Mouse (Mus musculus) cerebellum, adult 2 months (tissue): ENCODE measurements around the gene Tpst2. TPM values are rescaled to one million over a fixed set of nuclear protein-coding genes. Genes with fewer than 3 reads are reported as not detected.
A peak's percentile ranks its signal among the peaks of the same experiment; 100 is the strongest.

Source experiments
- DNase-seq, 2 experiments: peaks; one replicate each; pipeline ENCODE4 v3.0.0; 2021
- H3K27ac ChIP-seq: fragments of 200-500 bp; 2 replicates; pipeline ENCODE4 v1.5.1; 2012; ENCODE audit warnings: low read length, control low read depth, inconsistent platforms; ENCODE audit not compliant: insufficient read depth
- H3K27me3 ChIP-seq: fragments of 200-500 bp; 2 replicates; pipeline ENCODE4 v1.6.1; 2012; ENCODE audit warnings: inconsistent platforms, mild to moderate bottlenecking, low read length, moderate library complexity; ENCODE audit not compliant: control insufficient read depth, insufficient read depth
- H3K4me1 ChIP-seq: fragments of 200-500 bp; 2 replicates; pipeline ENCODE4 v1.6.1; 2011; ENCODE audit warnings: low read length; ENCODE audit not compliant: control insufficient read depth, insufficient read depth
- H3K4me3 ChIP-seq: fragments of 200-500 bp; replicated peaks from 2 replicates; pipeline ENCODE3; 2011; ENCODE audit warnings: mild to moderate bottlenecking, low read depth, low read length, control low read depth; ENCODE audit not compliant: insufficient read depth
- CTCF ChIP-seq: fragments of 200-500 bp; IDR thresholded peaks from 2 replicates; pipeline ENCODE4 v1.5.1; 2011; ENCODE audit warnings: low read depth, mild to moderate bottlenecking, control low read depth, low read length, moderate library complexity, borderline replicate concordance; ENCODE audit not compliant: insufficient read depth
- POLR2A ChIP-seq: fragments of 200-500 bp; IDR thresholded peaks from 2 replicates; pipeline ENCODE4 v1.6.1; 2011; ENCODE audit warnings: low read length, control low read depth, borderline replicate concordance; ENCODE audit not compliant: insufficient read depth
- WGBS: fragments of 180-500 bp; shearing (Covaris S2); methylation state at CpG from one replicate; pipeline ENCODE4 v1.1.7; 2018; 5-methylcytosine and 5-hydroxymethylcytosine counted together
- polyA plus RNA-seq: library from polyadenylated mRNA; depleted of rRNA; stranded (reverse); fragments of >200 nt; gene quantifications from 2 replicates; pipeline ENCODE4 v1.2.3, GENCODE M21; 2012

Tpst2 gene
- polyA plus RNA-seq, 1 experiment, result 30.3 TPM

DNA sequence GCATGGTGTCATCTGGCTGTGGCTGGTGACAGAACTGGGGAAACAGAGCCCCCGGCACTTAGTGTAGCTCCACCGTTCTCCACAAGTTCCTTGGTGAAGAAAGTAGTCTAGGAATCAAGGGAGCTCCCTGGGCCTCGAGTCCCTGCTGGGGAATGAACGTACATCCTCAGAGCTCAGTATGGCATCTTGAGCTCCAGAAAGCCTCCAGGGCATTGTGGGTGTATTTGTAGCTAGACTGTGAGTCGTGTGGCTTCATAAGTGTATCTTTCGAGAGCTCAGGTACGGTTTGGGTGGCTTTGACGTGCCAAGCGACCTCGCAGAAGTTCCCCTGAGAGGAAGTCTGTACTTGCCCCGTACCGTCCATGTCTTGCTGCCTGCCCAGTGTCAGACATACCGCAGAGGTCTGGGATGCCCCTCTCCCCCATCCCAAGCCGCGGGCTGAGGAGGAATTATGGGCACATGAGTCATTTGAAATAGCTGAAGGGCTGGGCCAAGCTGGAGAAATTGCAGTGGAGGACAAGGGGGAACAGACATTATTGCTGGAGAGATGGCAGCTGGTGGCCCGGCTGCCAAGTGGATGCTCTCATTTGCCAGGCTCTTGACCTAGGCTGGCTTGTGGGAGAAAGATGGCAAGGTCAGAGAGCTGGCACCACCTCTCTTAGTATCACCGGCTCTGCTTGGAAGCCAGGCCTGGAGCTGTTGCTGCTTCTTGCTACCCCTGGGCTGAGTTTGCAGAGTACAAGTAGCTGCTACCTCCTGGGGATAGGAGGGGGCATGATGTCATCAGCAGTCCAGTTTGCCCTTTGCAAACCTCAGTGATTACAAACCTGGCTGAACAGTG, 2.9 kb downstream of the Tpst2 start:
- H3K27ac ChIP-seq, result peak overlapping the region; percentile 51

GRCm38 (mm10) chr5:112280151-112280550, 3.7 kb downstream of the Tpst2 start:
- no peak for TF ChIP-seq CTCF
- no peak for TF ChIP-seq POLR2A
- Histone ChIP-seq H3K4me3 (no peak overlapping the region), H3K27ac (peak overlapping the region; percentile 51), H3K4me1 (peaks cover 42% of the 10 kb centered on the region), H3K27me3 (no peaks in the 10 kb centered on the region)
- DNase-seq, result no peak
- WGBS, result 69% methylated on average over 7 of the region's 7 CpGs

More for the DNA sequence above, 2.9 kb downstream of the Tpst2 start:
- TF ChIP-seq POLR2A (no peak), CTCF (no peak)
- Histone ChIP-seq H3K27me3 (no peaks in the 10 kb centered on the region), H3K4me3 (no peak overlapping the region), H3K4me1 (peaks cover 39% of the 10 kb centered on the region)
- 54% methylated on average over 17 of the region's 17 CpGs for WGBS
- peak; percentile 50 to 54 for DNase-seq

GRCm38 (mm10) chr5:112280863-112281660, 4.6 kb downstream of the Tpst2 start:
- no peak for DNase-seq
- Histone ChIP-seq H3K4me1 (peaks cover 47% of the 10 kb centered on the region), H3K4me3 (no peak overlapping the region), H3K27me3 (no peaks in the 10 kb centered on the region), H3K27ac (no peak overlapping the region)
- TF ChIP-seq CTCF (no peak), POLR2A (no peak)
- WGBS, result 59% methylated on average over 15 of the region's 15 CpGs

- Histone ChIP-seq H3K27ac (no peak overlapping the region), H3K4me3 (no peak overlapping the region), H3K27me3 (no peaks in the 10 kb centered on the region), H3K4me1 (peaks cover 47% of the 10 kb centered on the region)
- TF ChIP-seq CTCF (no peak), POLR2A (no peak)
- WGBS, result 88% methylated on average over 4 of the region's 4 CpGs
- no peak for DNase-seq
Observed at GRCm38 (mm10) chr5:112281676-112282075, 5.2 kb downstream of the Tpst2 start.

DNA sequence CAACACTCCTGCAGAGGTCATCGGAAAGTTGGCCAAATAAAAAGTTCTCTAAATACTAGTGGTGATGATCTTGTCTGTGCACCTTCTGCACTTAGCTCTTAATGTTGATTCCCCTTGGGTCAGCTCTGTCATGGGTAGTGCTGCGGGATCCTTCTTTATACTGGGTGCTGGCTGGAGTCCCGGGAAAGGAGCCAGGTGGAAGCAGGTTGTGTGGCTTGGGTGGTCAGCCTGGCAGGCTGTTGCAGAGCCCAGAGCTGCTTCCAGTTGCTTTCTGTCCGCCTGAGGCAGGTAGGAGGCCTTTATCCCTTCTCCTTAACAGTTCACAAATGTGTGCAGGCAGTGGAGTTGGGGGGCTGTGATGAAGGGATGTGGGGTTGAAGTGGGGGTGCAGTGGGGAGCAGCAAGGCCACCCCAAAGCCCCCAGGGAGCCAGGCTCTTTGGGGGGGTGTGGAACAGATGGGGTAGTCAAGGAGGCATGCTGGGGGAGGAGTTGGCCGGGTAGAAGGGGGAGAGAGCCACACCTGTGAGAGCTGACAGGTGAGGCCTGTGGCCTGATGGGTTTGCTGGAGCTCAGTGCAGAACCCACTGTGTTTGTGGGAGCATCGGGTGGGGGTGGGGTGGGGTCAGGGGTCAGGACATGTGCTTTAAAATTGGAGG, 5.8 kb downstream of the Tpst2 start:
- no peak overlapping the region for H3K27ac ChIP-seq
- H3K4me3 ChIP-seq, result no peak overlapping the region
- TF ChIP-seq CTCF (no peak), POLR2A (no peak)
- DNase-seq, result no peak
- 32% methylated on average over 6 of the region's 6 CpGs for WGBS
- H3K4me1 ChIP-seq, result peaks cover 47% of the 10 kb centered on the region
- H3K27me3 ChIP-seq, result no peaks in the 10 kb centered on the region

DNA sequence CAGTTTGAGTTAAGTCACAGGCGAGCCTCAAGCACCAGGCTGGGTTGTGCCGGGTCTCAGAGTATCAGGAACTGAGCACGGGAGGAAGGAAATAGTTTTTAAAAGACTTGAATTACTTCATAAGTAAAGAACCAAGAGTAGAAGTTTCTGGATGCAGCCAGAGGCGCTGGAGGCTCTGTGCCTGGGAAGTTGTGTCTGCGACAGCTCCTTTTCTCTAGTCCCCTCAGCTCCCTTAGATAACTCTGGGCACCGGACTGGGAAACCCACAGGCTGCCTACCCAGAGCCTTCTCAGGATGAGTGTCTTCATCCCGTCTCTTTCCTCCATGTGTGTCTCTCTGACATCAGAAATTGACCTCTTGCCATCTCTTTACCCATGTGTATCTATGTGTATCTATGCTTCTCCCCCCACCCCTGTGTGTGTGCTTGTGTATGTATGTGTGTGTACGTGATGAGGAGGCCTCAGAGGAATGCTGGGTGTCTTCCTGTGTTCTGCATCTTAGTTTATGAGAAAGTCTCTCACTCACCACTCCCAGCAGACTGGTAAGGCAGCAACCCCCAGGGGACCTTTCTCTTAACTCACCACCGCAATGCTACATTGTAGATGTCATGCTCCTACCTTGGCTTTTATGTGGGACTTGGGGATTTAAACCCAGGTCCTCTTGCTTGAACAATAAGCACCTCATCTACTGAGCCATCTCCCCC, 6.4 kb downstream of the Tpst2 start:
- Histone ChIP-seq H3K4me1 (peaks cover 47% of the 10 kb centered on the region), H3K4me3 (no peak overlapping the region), H3K27me3 (no peaks in the 10 kb centered on the region), H3K27ac (no peak overlapping the region)
- no peak for DNase-seq
- TF ChIP-seq CTCF, result no peak
- no peak for TF ChIP-seq POLR2A
- 80% methylated on average over 9 of the region's 9 CpGs for WGBS

GRCm38 (mm10) chr5:112283543-112284202, 7.2 kb downstream of the Tpst2 start:
- TF ChIP-seq CTCF, result no peak
- TF ChIP-seq POLR2A, result no peak
- 78% methylated on average over 10 of the region's 10 CpGs for WGBS
- no peak for DNase-seq

More at GRCm38 (mm10) chr5:112283543-112284202, 7.2 kb downstream of the Tpst2 start:
- no peak overlapping the region for H3K4me3 ChIP-seq
- peaks cover 43% of the 10 kb centered on the region for H3K4me1 ChIP-seq
- no peaks in the 10 kb centered on the region for H3K27me3 ChIP-seq
- no peak overlapping the region for H3K27ac ChIP-seq
